Mouse (Mus musculus) frontal cortex, postnatal 25 days (tissue): ENCODE measurements around the gene Zbed3.

ENCODE experiments used
- DNase-seq, 2 experiments: peaks; one replicate each; pipeline ENCODE4 v3.0.0; 2022; ENCODE audit warnings: low spot score in 2 of 2

The Zbed3 gene

DNA sequence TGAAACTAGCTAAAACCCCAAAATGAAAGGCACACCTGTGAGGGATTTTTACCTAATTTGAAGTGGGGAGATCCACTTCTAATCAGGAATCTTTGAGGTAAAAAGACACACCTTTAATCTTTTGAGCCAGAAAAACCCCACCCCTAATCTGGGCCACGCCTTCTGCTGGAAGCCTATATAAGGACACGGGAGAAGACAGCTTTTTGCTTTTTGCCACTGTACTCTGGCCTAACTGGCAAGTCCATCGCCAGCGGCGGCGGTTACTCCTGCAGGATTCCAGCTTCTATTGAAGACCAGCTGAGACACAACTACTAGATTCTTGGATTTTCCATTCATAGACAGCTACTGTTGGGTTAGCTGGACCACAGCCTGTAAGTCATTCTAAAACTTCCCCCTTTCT, at the start of gene Zbed3:
Gene Zbed3 (plus strand): TSS at position 213 of the 400 bp plus-strand sequence.
- no peak for DNase-seq

GRCm38 (mm10) chr13:95278426-95279025, 44.9 kb upstream of the Zbed3 start:
- no peak for DNase-seq

- no peak for DNase-seq
Observed at GRCm38 (mm10) chr13:95281740-95282673, 41.4 kb upstream of the Zbed3 start.

DNA sequence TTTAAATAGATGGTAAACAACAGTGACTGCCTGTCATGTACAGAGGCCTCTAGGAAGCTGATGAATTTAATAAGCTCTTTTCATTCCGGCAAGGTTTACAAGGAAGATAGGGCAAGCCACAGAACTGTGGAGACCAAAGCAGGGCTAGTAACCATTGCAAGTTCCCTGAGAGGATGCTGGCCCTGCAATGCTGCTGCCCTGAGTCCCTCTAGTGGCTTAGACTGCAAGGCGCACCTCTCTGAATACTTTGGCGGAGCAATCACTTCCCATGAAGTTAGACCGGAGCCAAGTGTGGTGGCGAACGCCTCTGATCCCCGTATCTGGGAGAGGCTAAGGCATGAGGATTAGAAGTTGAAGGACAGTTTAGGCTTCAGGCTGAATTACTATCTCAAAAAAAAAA, 36.4 kb upstream of the Zbed3 start:
- DNase-seq, result peak; percentile 63 to 67

DNA sequence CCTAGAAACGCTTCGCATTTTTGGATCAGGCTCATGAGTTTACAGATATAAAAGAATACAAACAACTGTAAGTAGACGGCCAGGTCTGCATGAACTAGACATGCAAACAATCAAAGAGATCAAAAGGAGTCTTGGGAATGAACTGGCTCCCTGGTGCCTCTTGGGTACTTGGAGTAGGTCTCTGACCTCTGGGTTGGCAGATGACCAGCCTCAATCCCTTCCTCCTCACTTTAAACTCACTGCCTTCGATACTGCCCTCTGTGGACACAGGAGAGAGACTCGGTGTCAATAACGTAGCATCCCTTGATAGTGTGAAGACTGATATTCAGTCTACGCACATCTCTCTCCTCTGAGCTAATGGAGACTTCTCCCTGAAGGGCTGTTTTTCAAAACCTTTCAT, 35.4 kb upstream of the Zbed3 start:
- no peak for DNase-seq

DNA sequence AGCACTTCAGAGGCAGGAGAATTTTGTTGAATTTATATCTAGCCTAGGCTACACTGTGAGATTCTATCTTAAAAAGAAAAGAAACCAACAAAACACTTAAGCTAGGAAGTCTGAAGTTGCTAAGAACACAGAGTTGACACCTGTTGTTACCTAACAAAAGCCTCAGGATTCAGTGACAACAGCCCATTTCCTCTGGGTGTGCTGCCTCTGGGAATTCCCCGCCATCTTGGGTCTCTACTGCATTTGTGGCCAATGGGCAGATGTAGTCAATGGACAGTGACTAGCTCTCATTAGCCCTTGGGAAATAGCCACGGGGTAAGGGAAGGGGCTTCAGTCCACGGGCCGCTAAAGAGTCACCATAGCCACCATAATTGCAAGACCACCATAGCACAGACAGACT, 31.4 kb upstream of the Zbed3 start:
- DNase-seq, result no peak

DNA sequence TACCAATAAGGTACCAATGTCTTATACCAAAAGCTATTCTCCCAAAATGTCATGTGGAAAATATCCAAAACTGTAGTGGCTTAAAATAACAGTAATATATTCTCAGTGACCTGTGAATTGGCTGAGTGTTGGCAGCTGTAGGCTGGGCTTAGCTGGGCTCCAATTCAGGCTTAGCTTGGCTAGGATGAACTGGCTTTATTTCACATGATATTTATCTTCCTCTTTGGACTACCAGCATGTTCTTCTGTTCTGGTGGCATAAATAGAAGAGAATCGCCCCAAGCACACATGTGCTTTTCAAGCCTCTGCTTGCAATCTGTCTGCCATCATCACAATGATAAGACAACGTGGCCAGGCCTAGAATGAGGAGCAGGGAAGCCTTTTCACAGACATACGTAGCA, 23.5 kb upstream of the Zbed3 start:
- DNase-seq, result no peak

- no peak for DNase-seq
Observed at GRCm38 (mm10) chr13:95306596-95306995, 16.8 kb upstream of the Zbed3 start.

- DNase-seq, result no peak
Observed at GRCm38 (mm10) chr13:95307100-95307655, 16.2 kb upstream of the Zbed3 start.

DNA sequence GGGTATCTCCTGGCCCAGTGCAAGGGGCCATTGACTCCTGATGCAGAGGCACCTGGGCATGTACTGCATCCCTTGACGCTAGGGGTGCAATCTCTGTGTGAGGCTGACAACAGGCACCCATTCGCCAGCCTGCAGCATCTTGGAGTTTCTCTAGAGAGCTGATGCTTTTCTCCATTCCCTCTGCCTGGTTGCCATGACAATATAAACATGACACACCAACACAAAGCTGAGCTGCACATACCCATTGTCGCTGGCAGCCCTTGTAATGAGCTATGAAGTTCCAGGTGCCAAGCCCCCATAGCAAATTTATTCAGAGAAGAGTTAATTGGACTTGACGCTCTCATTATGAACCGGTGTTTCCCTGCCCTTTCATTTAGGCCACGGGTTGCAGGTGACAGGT, 11.4 kb upstream of the Zbed3 start:
- no peak for DNase-seq

DNA sequence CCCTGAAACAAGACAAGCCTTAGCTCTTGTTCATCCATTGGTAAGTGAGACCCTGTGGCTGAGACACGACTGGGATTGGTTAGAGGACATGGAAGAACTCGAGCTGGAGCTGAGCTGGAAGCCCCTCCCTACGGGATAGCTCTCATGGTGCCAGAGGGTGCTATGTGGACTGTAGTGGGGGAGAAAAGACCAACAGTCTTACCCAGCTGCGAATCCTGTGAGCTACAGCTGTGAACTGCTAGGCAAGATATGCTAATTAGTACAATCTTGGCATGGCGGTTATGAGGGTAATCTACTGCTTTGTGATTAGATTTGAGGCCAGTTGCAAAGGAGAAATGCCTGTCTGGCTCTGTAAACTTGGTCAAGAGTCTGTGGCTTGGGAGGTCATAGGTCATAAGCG, 4.3 kb upstream of the Zbed3 start:
- no peak for DNase-seq

DNA sequence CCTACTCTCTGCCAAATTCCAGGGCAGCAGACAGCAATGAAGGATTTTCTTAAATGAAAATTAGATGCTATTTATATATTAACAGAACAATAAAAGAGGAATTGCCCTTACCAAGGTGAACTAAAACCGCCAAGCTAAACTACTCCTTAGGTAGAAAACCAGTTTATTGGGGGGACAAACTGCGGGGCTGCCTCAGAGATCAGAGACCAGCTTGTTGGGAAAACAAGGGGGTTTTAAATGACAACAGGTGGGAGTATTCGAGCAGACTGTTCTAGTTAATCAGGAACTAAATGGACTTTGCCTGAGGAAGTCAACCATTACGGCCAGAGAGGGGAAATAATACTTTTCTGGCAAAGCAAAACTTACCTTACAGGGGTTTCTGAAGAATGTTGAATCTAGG, 3.0 kb upstream of the Zbed3 start:
- no peak for DNase-seq

- DNase-seq, result peak in 1 of 2 experiments; percentile 55
Observed at GRCm38 (mm10) chr13:95323950-95324625, 676 bp downstream of the Zbed3 start.

DNA sequence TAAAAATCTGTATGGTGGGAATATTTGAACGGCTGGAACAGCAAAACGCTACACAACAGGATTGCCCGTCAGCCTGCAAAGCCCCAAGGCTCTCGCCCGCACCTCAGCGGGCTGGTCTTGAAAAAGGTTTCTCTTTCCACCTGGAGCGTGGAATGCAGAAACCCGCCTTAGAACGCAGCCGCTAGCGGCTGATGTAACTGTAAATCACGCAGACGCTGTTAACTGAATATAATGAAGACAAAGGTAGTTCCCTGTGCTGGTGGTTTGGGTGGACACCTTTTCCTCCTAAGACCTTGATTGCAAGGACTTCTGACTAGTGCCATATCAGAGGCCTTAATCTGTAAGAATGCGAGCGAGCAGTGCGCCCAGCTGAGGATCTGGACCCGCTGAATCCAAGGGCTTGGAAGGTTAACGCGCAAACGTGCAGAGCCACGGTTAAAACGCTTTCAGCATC, 1.2 kb downstream of the Zbed3 start:
- DNase-seq, result peak in 1 of 2 experiments; percentile 50

- DNase-seq, result peak in 1 of 2 experiments; percentile 53
Observed at GRCm38 (mm10) chr13:95325080-95325906, 1.9 kb downstream of the Zbed3 start.

- DNase-seq, result no peak
Observed at GRCm38 (mm10) chr13:95325907-95326550, 2.6 kb downstream of the Zbed3 start.

DNA sequence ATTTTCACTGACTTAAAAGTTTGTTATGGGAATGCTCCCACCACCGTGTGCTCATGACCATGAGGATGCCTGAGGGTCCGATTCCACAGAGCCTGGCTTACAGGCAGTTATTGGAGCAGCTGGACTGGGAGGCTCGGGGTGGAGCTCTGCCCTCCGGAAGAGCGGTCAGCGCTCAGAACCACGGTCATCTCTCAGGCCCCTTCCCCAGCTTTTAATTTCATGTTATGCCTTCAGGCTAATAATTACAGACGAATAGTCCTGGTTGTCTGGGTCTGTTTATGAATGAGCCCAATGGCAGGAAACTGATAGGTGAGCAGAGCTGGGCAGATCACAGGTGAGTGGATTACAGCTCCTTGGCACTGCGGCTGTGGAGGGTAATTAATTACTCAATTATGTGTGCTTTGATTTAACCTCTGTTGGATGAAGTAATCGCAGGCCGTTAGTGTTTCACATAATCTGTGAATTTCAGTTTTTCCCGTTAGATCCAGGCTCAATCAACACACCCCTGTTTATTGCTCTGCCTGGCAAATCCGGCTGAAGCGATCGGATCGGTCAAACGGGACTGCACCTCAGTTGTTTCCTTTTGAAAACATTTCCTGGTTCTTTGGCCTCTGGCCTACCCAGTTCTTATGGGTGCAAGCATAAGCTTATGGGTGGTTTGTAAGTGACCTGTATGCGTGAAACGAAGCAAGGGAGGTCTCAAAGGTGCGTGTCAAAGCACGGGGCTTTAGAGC, 3.4 kb downstream of the Zbed3 start:
- no peak for DNase-seq

DNA sequence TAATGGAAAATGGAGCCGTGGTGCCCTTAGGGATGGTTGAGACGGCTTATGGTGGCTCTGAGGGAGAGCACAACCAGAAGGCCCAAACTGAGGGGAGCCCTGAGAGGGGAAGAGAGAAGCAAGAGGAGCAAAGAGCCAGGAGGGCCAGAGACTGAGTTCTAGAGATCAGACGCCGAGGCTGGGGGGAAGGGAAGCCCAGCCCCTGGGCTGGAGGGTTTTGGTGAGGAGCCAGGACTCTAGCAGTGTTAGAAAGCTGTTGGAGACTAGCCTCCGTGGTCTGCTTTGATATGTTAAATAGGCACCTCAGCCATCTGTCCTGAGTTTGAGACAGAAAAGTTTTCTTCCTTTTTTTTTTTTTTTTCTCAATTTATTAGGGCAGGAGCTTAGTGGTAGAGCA, 3.9 kb downstream of the Zbed3 start:
- DNase-seq, result peak in 1 of 2 experiments; percentile 24

- DNase-seq, result no peak
Observed at GRCm38 (mm10) chr13:95328767-95329166, 5.4 kb downstream of the Zbed3 start.

DNA sequence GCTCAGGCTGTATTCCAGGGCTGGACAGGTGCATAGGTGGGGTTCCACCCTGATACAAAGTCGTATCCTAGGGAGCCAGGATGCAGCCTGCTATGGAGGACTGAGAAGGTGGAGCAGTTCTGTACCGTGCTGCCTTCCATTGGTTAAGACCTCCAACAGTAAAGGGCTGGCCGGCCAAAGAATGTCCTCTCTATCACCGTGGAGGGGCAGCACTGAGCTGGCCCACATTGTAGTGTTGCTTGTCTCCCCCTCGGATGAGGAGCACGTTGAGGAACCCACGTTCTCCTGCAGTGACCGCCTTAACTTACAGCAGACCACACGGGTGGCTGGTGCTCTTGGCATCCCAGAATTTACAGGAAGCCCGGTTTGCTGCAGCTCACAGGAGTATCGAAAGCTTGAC, 7.1 kb downstream of the Zbed3 start:
- no peak for DNase-seq
